Mouse (Mus musculus): ENCODE data around the gene Gnptg. TPM values are rescaled to one million over a fixed set of nuclear protein-coding genes. Genes with fewer than 3 reads are reported as not detected.

Gnptg gene
- polyA plus RNA-seq, 1 experiment: 55.6 TPM

GRCm38 (mm10) chr17:25272326-25272725, 32.4 kb upstream of the Gnptg start:
- H3K4me1 ChIP-seq (ENCODE audit: control insufficient read depth, insufficient read depth, low read length): peaks cover 24% of the 10 kb centered on the region
- under 1% methylated on average over 10 of the region's 10 CpGs for WGBS
- peak; percentile 36 for DNase-seq
- H3K4me3 ChIP-seq (replicated peaks; ENCODE audit: extremely low read depth, low read depth, low read length): peak overlapping the region; percentile 92
- TF ChIP-seq POLR2A (IDR thresholded peaks at IDR 0.05; ENCODE audit: borderline replicate concordance, extremely low read depth, low read depth, low read length) (peak; percentile 48; the same call in 1 of the 2 replicates), CTCF (IDR thresholded peaks at IDR 0.05; ENCODE audit: insufficient read depth, low read length) (no peak)

DNA sequence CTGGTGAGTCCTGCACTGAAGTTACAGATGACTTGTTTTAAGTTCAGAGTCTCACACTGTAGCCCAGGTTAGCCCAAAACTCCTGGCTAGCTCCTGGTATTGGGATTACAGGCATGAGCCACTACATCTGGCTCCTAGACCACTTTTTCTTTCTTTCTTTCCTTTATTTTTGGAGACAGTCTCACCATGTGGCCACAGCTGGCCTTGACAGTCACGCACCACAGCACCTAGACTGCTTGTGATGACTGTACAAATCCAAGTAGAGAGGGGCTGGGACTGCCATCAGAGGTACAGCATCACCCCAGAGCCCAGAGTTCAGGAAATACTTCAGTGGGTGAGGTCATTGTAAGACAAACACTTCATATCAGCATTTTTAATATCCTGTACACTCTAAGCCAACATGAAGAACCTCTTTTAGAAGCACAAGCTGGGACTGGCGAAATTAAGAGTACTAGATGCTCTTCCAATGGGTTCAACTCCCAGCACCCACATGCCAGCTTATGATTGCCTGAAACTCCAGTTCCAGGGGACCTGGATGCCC, 30.9 kb upstream of the Gnptg start:
- H3K4me1 ChIP-seq (ENCODE audit: control insufficient read depth, insufficient read depth, low read length): peaks cover 24% of the 10 kb centered on the region
- 25% methylated on average over 2 of the region's 2 CpGs for WGBS
- H3K4me3 ChIP-seq (replicated peaks; ENCODE audit: extremely low read depth, low read depth, low read length): no peak overlapping the region

GRCm38 (mm10) chr17:25264453-25264852, 24.5 kb upstream of the Gnptg start:
- TF ChIP-seq CTCF (IDR thresholded peaks at IDR 0.05; ENCODE audit: insufficient read depth, low read length) (0 out of 2 replicates have a peak, but pooled peaks have one; percentile 24), POLR2A (IDR thresholded peaks at IDR 0.05; ENCODE audit: borderline replicate concordance, extremely low read depth, low read depth, low read length) (no peak)
- no peaks in the 10 kb centered on the region for H3K4me1 ChIP-seq (ENCODE audit: control insufficient read depth, insufficient read depth, low read length)
- no peak for DNase-seq
- 40% methylated on average over 3 of the region's 3 CpGs for WGBS
- no peak overlapping the region for H3K4me3 ChIP-seq (replicated peaks; ENCODE audit: extremely low read depth, low read depth, low read length)

More for the DNA sequence above, 30.9 kb upstream of the Gnptg start:
- TF ChIP-seq CTCF (IDR thresholded peaks at IDR 0.05; ENCODE audit: insufficient read depth, low read length) (no peak), POLR2A (IDR thresholded peaks at IDR 0.05; ENCODE audit: borderline replicate concordance, extremely low read depth, low read depth, low read length) (no peak)
- no peak for DNase-seq

- H3K4me3 ChIP-seq (replicated peaks; ENCODE audit: extremely low read depth, low read depth, low read length): no peak overlapping the region
Measured at GRCm38 (mm10) chr17:25257804-25258261, 17.9 kb upstream of the Gnptg start.

DNA sequence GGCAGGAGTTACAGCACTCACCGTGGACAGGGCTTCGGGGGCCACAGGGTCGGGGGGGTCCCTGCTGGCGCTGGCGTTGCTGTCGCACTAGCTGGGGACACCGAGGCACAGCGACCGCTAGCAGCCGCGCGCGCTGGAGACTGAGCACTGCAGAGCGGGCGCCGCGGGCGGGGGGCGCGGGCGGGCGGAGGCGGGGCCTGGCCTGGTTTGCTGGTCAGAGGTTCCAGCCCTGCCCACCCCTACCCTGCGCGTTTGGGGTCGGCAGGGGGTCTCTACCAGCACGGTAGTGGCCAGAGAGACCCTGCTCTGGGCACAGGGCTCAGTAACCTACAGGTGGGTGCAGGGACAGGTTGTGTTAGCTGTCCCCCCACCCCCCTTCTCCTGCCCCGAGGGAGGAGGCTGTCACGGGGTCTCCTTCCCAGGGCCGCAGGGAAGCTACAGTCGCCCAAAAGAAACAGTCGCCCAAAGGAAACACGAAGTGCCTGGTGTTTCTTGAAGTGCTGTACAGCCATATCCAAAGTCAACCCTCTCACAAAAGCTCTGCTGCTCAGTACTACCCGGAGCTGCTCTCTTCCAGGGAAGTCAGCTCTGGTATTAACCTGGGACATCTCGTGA, 16.3 kb upstream of the Gnptg start, which contains the start of gene Baiap3:
Baiap3 (minus strand) TSS at position 225 of the 615 bp plus-strand sequence.
- no peak for TF ChIP-seq POLR2A (IDR thresholded peaks at IDR 0.05; ENCODE audit: borderline replicate concordance, extremely low read depth, low read depth, low read length)
- TF ChIP-seq CTCF (IDR thresholded peaks at IDR 0.05; ENCODE audit: insufficient read depth, low read length): no peak
- 6% methylated on average over 23 of the region's 35 CpGs for WGBS
- Histone ChIP-seq H3K4me1 (ENCODE audit: control insufficient read depth, insufficient read depth, low read length) (no peaks in the 10 kb centered on the region), H3K4me3 (replicated peaks; ENCODE audit: extremely low read depth, low read depth, low read length) (peak within 1 kb of the TSS; percentile 54)
- no peak for DNase-seq

More at GRCm38 (mm10) chr17:25257804-25258261, 17.9 kb upstream of the Gnptg start:
- TF ChIP-seq CTCF (IDR thresholded peaks at IDR 0.05; ENCODE audit: insufficient read depth, low read length) (no peak), POLR2A (IDR thresholded peaks at IDR 0.05; ENCODE audit: borderline replicate concordance, extremely low read depth, low read depth, low read length) (no peak)
- 37% methylated on average over 6 of the region's 6 CpGs for WGBS
- no peak for DNase-seq
- H3K4me1 ChIP-seq (ENCODE audit: control insufficient read depth, insufficient read depth, low read length): no peaks in the 10 kb centered on the region

GRCm38 (mm10) chr17:25255110-25255509, 15.2 kb upstream of the Gnptg start:
- no peak for TF ChIP-seq POLR2A (IDR thresholded peaks at IDR 0.05; ENCODE audit: borderline replicate concordance, extremely low read depth, low read depth, low read length)
- no peak for TF ChIP-seq CTCF (IDR thresholded peaks at IDR 0.05; ENCODE audit: insufficient read depth, low read length)
- H3K4me1 ChIP-seq (ENCODE audit: control insufficient read depth, insufficient read depth, low read length): no peaks in the 10 kb centered on the region
- H3K4me3 ChIP-seq (replicated peaks; ENCODE audit: extremely low read depth, low read depth, low read length): no peak overlapping the region
- WGBS: 69% methylated on average over 2 of the region's 2 CpGs
- no peak for DNase-seq

DNA sequence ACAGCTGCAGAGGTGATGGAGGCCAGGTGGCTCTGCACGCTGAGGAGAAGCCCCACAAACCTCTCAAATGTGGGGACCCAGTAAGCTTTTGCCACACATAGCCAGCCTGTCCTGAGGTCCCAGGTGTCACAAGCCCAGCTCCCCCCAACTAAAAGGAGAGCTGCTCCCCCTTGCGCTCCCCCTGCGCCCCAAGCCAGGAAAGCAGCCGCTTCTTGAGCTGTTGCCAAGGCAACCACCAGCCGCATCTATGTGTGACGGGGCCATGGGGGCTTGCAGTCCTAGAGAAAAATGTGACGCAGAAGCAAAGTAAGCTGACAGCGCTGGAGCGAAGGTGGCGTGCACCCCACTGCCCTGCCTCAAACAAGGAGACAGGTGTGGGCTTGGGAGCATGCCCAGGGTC, 13.8 kb upstream of the Gnptg start:
- DNase-seq: no peak
- TF ChIP-seq POLR2A (IDR thresholded peaks at IDR 0.05; ENCODE audit: borderline replicate concordance, extremely low read depth, low read depth, low read length) (no peak), CTCF (IDR thresholded peaks at IDR 0.05; ENCODE audit: insufficient read depth, low read length) (no peak)

DNA sequence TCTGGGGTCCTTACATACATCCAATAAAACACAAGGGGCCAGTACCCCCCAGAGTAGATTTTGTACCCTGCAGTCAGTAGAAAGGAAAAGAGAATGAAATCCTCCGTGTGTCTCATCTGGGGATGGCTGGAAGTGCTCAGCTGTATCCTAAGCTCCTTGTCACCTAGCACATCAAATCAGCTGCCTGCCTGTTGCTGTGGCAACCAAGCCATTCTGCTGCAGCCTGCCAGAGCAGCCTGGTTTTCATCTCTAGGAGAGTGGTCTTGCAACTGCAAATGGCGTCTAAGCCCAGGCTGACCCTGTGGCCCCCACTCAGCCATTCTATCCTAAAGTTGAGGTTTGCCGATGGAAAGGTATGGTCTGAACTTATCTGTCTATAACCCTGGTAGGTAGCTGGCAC, 12.7 kb upstream of the Gnptg start:
- 41% methylated on average over 3 of the region's 3 CpGs for WGBS
- DNase-seq: no peak
- TF ChIP-seq POLR2A (IDR thresholded peaks at IDR 0.05; ENCODE audit: borderline replicate concordance, extremely low read depth, low read depth, low read length) (no peak), CTCF (IDR thresholded peaks at IDR 0.05; ENCODE audit: insufficient read depth, low read length) (no peak)
- Histone ChIP-seq H3K4me1 (ENCODE audit: control insufficient read depth, insufficient read depth, low read length) (no peaks in the 10 kb centered on the region), H3K4me3 (replicated peaks; ENCODE audit: extremely low read depth, low read depth, low read length) (no peak overlapping the region)

More for the DNA sequence above, 13.8 kb upstream of the Gnptg start:
- Histone ChIP-seq H3K4me3 (replicated peaks; ENCODE audit: extremely low read depth, low read depth, low read length) (no peak overlapping the region), H3K4me1 (ENCODE audit: control insufficient read depth, insufficient read depth, low read length) (no peaks in the 10 kb centered on the region)
- 37% methylated on average over 10 of the region's 10 CpGs for WGBS

GRCm38 (mm10) chr17:25250181-25250835, 10.4 kb upstream of the Gnptg start:
- TF ChIP-seq POLR2A (IDR thresholded peaks at IDR 0.05; ENCODE audit: borderline replicate concordance, extremely low read depth, low read depth, low read length) (no peak), CTCF (IDR thresholded peaks at IDR 0.05; ENCODE audit: insufficient read depth, low read length) (no peak)
- DNase-seq: no peak
- WGBS: 80% methylated on average over 8 of the region's 8 CpGs
- Histone ChIP-seq H3K4me1 (ENCODE audit: control insufficient read depth, insufficient read depth, low read length) (no peaks in the 10 kb centered on the region), H3K4me3 (replicated peaks; ENCODE audit: extremely low read depth, low read depth, low read length) (no peak overlapping the region)

Data from lung, adult 2 months (tissue).